Mouse (Mus musculus) right cerebral cortex, adult 2 months (tissue): ENCODE data around the gene Nek11.
"Not testable (repeated sequence)": the region's sequence is repeated elsewhere in the genome, so short reads cannot be mapped to it uniquely, and the experiment has no call there.

Experiments used
- DNase-seq, 2 experiments: peaks; one replicate each; pipeline ENCODE4 v3.0.0; 2021 to 2022; ENCODE audit warnings: low spot score in 2 of 2

Gene Nek11

GRCm38 (mm10) chr9:105136404-105136803 lies 258.9 kb downstream of the Nek11 start:
- DNase-seq, result no peak

GRCm38 (mm10) chr9:105134536-105134935 lies 260.8 kb downstream of the Nek11 start:
- DNase-seq, result no peak

- DNase-seq, result no peak
Measured at GRCm38 (mm10) chr9:105132002-105132367, 263.3 kb downstream of the Nek11 start.

- DNase-seq, result peak; percentile 86 to 90
Measured at GRCm38 (mm10) chr9:105131253-105132001, 263.9 kb downstream of the Nek11 start, which contains the start of gene Nudt16. TSS of gene Nudt16 (minus strand) at chr9:105131824.

- DNase-seq, result no peak
Measured at GRCm38 (mm10) chr9:105130331-105130730, 265.0 kb downstream of the Nek11 start.

GRCm38 (mm10) chr9:105125206-105125605 lies 270.1 kb downstream of the Nek11 start:
- not testable (repeated sequence) for DNase-seq
